Mouse (Mus musculus) forebrain, embryonic 12.5 days (tissue): ENCODE measurements around the gene Camta1. TPM values are rescaled to one million over a fixed set of nuclear protein-coding genes. Genes with fewer than 3 reads are reported as not detected.
A peak's percentile ranks its signal among the peaks of the same experiment; 100 is the strongest.

Source experiments
- ATAC-seq: fragments of 200-750 bp; cut with Nextera tagmentation; 2 replicates; pipeline ENCODE4 v1.8.0; 2017; ENCODE audit warnings: moderate TSS enrichment; ENCODE audit not compliant: low FRiP score
- H3K27ac ChIP-seq: fragments of 300-500 bp; sonication (generic); 2 replicates; pipeline ENCODE4 v1.5.1; 2016; ENCODE audit warnings: mild to moderate bottlenecking
- H3K27me3 ChIP-seq: fragments of 300-500 bp; sonication (generic); 2 replicates; pipeline ENCODE4 v1.6.1; 2016; ENCODE audit warnings: mild to moderate bottlenecking
- H3K36me3 ChIP-seq: fragments of 300-500 bp; sonication (generic); replicated peaks from 2 replicates; pipeline ENCODE4 v1.6.1; 2016; ENCODE audit warnings: mild to moderate bottlenecking
- H3K4me1 ChIP-seq: fragments of 300-500 bp; sonication (generic); 2 replicates; pipeline ENCODE4 v1.6.1; 2016
- H3K4me2 ChIP-seq: fragments of 300-500 bp; sonication (generic); 2 replicates; pipeline ENCODE4 v1.6.1; 2016; ENCODE audit warnings: mild to moderate bottlenecking, moderate library complexity
- H3K4me3 ChIP-seq: fragments of 300-500 bp; sonication (generic); replicated peaks from 2 replicates; pipeline ENCODE4 v1.5.1; 2016; ENCODE audit warnings: mild to moderate bottlenecking
- H3K9ac ChIP-seq: fragments of 300-500 bp; sonication (generic); 2 replicates; pipeline ENCODE4 v1.6.1; 2016; ENCODE audit warnings: mild to moderate bottlenecking
- H3K9me3 ChIP-seq: fragments of 300-500 bp; sonication (generic); 2 replicates; pipeline ENCODE4 v1.6.1; 2016
- WGBS: fragments of 180-500 bp; shearing (Covaris S2); methylation state at CpG from one replicate; pipeline ENCODE4 v1.1.7; 2016; 5-methylcytosine and 5-hydroxymethylcytosine counted together
- polyA plus RNA-seq: library from polyadenylated mRNA; unstranded; fragments of >200 nt; fragmentation: Nextera tagmentation; extraction: Ambion mirVana; gene quantifications from 2 replicates; pipeline ENCODE4 v1.2.1, GENCODE M21; 2016

Camta1 gene
- polyA plus RNA-seq, 1 experiment from 2014 or later = 164 TPM

DNA sequence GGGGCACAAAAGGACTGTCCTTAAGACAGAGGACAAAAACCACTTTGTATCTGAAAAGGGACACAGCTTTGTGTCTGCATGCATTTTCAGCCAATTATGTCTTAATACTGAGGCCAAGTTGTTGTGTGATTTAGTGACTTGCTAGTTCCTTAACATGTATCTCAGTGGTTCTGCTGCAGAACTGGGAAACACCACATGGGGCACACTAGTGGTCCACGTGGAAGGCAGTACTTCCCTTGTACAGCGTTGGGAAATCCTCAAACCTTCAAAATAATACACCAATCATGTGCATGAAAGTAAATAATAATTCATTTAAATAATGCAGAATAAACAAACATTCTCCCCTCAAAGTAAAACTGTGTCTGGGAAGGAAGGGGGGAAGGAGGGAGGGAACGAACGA, 792.9 kb downstream of the Camta1 start:
- WGBS = 80% methylated on average over 4 of the region's 4 CpGs
- H3K36me3 ChIP-seq = peaks cover 87% of the 10 kb centered on the region
- no peaks in the 10 kb centered on the region for H3K27me3 ChIP-seq
- ATAC-seq = no peak
- no peak overlapping the region for H3K27ac ChIP-seq
- no peak overlapping the region for H3K9ac ChIP-seq
- H3K4me1 ChIP-seq = no peaks in the 10 kb centered on the region
- H3K4me3 ChIP-seq = no peak overlapping the region
- H3K4me2 ChIP-seq = no peak overlapping the region
- H3K9me3 ChIP-seq = no peaks in the 10 kb centered on the region

DNA sequence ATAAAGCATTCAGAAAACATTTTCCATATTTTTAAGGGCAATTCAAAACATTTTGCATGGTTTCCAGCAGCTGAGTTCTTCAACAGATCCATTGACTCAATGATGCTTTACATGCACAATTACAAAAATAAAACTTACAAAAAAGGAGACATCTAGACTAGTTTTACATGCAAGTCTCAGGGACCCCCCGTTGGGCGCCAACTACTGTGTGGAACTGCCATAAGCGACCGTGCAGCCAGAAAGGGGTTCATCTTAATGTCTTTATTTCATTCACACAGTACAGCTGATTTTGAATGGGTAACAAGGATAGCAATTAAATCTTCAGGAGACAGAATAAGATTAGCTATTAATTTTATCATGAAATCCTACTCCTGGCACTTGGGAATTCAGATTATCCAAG, 802.1 kb downstream of the Camta1 start:
- H3K9me3 ChIP-seq = no peaks in the 10 kb centered on the region
- H3K4me1 ChIP-seq = peaks cover 16% of the 10 kb centered on the region
- ATAC-seq = no peak
- H3K9ac ChIP-seq = no peak overlapping the region
- no peak overlapping the region for H3K27ac ChIP-seq
- WGBS = 95% methylated on average over 4 of the region's 4 CpGs
- H3K4me2 ChIP-seq = no peak overlapping the region
- H3K36me3 ChIP-seq = peaks cover 39% of the 10 kb centered on the region
- H3K4me3 ChIP-seq = no peak overlapping the region
- H3K27me3 ChIP-seq = no peaks in the 10 kb centered on the region

DNA sequence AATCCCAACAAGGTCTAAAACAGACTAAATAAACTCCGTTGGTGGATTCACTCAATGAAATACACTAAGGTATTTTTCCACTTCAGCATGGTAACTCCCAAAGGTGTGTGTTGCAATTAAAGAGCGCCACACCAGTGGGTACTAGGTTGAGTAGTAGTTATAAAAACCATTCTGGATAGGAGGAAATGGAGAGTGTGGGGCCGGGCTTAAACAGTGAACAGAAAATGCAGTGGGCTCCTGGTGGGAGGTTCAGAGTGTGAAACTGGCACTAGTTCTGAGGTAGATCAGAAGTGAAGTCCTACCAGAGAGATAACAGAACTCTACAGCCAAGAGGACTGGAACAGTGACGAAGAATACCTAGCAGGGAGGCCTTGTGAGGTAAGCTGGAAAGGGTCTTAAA, 803.0 kb downstream of the Camta1 start:
- H3K36me3 ChIP-seq = peaks cover 38% of the 10 kb centered on the region
- peaks cover 16% of the 10 kb centered on the region for H3K4me1 ChIP-seq
- peak overlapping the region; percentile 56; the same call in 1 of the 2 replicates for H3K9ac ChIP-seq
- H3K27ac ChIP-seq = peak overlapping the region; percentile 78
- H3K4me3 ChIP-seq = no peak overlapping the region
- ATAC-seq = no peak
- H3K9me3 ChIP-seq = no peaks in the 10 kb centered on the region
- H3K4me2 ChIP-seq = peak overlapping the region; percentile 58
- no peaks in the 10 kb centered on the region for H3K27me3 ChIP-seq
- 75% methylated on average over 4 of the region's 4 CpGs for WGBS

DNA sequence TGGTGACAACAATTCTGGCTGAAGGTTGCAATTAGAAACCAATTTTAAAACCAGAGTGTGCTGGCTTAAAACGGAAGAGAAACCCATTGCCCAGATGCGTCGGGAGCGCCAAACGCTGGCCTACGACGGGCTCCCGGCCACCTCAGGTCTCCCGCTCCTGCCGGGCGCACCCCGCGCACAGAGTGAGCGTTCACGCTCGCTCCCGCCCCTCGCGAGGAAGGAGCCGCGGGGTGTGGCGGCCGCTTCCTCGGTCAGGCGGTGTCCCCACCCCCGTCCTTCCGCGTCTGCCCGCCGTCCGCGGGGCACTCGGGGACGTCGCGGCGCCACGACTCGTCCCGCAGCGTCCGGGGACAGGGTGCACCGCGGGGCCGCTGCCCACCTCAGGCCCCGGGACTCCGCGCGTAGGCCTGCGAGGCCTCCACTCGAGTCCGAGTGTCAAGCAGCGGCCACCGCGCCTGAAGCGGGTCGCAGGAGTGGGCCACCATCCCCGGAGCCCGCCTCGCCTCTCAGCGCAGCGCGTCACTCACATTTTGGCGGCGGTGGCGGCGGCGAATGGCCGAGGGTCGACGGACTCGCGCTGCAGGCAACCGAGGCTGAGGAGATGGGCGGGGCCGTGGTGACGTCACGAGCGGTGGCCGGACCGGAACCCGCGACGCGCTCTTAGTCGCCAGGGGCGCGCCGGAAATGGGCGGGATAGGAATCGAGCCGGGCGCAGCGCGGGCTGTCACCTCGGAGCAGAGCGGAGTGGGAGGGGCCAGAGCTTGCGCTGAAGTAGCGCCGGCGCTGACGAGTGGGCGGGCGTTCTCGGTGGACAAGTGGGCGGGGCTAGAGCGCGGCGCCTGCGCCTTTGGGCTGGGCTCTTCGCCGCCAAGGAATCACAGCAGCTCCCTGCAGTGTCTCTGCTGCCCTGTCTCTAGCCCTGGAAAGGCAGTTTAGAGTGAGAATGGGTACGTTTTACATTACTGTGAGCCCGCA, 804.0 kb downstream of the Camta1 start, which contains the start of gene Vamp3:
Gene Vamp3 (minus strand): TSS at position 617 of the 975 bp plus-strand sequence.
- Histone ChIP-seq H3K9ac (peak within 1 kb of the TSS; percentile 87), H3K9me3 (no peaks in the 10 kb centered on the region), H3K4me3 (peak within 1 kb of the TSS; percentile 86), H3K36me3 (peaks cover 28% of the 10 kb centered on the region), H3K4me1 (peaks cover 16% of the 10 kb centered on the region), H3K27ac (peak within 1 kb of the TSS; percentile 89), H3K4me2 (peak within 1 kb of the TSS; percentile 71), H3K27me3 (no peaks in the 10 kb centered on the region)
- ATAC-seq = peak; percentile 99
- WGBS = under 1% methylated on average over 99 of the region's 114 CpGs

DNA sequence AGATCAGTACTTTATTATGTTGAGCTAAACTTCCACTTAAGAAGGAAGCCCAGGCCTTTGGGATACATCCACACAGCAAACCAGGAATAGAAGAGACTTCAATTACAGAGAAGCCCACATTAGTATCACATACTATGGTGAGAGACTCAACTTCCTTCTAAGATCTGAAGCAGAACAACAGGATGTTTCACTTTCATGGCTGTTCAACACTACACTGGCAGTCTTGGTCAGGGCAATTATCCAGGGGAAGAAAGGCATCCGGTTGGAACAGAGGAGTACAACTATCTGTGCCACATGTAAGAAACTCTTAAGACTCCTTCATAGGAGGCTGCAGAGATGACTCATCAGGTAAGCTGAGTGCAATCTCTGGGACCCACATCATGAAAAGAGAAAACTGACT, 810.5 kb downstream of the Camta1 start:
- peaks cover under 1% of the 10 kb centered on the region for H3K4me1 ChIP-seq
- 90% methylated on average over 1 of the region's 1 CpGs for WGBS
- no peak overlapping the region for H3K27ac ChIP-seq
- H3K4me2 ChIP-seq = no peak overlapping the region
- H3K36me3 ChIP-seq = peaks cover 56% of the 10 kb centered on the region
- no peak overlapping the region for H3K4me3 ChIP-seq
- no peak for ATAC-seq
- H3K9me3 ChIP-seq = no peaks in the 10 kb centered on the region
- no peaks in the 10 kb centered on the region for H3K27me3 ChIP-seq
- no peak overlapping the region for H3K9ac ChIP-seq

DNA sequence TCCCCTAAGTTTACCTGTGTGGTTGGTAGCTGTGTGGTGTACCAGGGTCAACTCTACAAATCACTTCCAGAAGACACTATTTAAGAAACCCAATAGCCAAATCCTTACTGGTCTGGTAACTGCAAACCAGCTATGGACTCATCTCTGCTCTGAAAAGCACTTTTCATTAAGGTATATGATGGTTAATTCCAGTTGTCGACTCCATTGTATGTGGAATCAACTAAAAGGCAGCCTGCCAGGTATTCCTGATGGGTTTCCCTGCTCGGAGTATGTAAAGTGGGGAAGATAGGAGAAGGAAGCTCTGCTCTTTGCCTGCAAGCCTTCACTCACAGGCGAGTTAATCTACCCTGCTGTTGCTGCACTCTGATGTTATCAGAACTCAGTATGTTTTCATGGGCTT, 815.2 kb downstream of the Camta1 start:
- Histone ChIP-seq H3K9ac (no peak overlapping the region), H3K9me3 (no peaks in the 10 kb centered on the region), H3K27me3 (0 out of 2 replicates have a peak, but pooled peaks cover 3% of the 10 kb centered on the region), H3K4me2 (no peak overlapping the region), H3K27ac (no peak overlapping the region), H3K4me1 (peaks cover 14% of the 10 kb centered on the region), H3K36me3 (peaks cover 42% of the 10 kb centered on the region), H3K4me3 (no peak overlapping the region)
- ATAC-seq = no peak
- WGBS = 92% methylated on average over 3 of the region's 3 CpGs

DNA sequence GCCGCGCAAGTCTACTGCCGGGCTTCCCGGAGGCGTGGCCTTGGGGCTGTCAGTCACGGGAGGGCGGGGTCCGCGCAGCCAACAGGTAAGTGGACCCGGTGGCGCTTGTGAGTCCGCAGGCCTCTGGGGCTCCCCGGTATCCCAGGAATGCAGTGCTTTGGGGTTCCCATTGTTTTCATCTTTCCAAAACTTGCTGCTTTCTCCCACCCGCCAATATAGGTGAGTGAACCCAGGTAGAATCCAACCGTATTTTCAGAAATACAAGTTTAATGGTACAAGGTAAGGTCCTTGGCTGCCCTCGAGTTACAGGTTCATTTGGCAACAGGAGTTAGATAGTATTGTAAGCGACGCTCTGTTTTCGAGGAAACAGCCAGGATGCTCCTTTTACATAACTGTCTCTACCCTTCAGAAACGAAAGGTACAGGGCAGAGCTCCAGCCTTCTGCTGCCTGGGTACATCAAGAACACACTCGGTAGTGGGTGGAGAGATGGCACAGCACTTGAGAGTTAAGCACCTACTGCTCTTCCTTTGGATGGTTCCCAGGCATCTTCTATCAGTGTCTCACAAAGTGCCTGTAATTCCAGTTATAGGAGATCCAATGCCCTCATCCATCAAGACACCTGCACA, 816.6 kb downstream of the Camta1 start:
- H3K27me3 ChIP-seq = 0 out of 2 replicates have a peak, but pooled peaks cover 3% of the 10 kb centered on the region
- H3K4me2 ChIP-seq = peak overlapping the region; percentile 93
- H3K4me3 ChIP-seq = peak overlapping the region; percentile 58
- H3K9me3 ChIP-seq = no peaks in the 10 kb centered on the region
- ATAC-seq = no peak
- peaks cover 30% of the 10 kb centered on the region for H3K36me3 ChIP-seq
- H3K27ac ChIP-seq = no peak overlapping the region
- 4% methylated on average over 21 of the region's 21 CpGs for WGBS
- H3K4me1 ChIP-seq = peaks cover 14% of the 10 kb centered on the region
- 0 out of 2 replicates have a peak overlapping the region, but pooled peaks have one; percentile 26 for H3K9ac ChIP-seq

DNA sequence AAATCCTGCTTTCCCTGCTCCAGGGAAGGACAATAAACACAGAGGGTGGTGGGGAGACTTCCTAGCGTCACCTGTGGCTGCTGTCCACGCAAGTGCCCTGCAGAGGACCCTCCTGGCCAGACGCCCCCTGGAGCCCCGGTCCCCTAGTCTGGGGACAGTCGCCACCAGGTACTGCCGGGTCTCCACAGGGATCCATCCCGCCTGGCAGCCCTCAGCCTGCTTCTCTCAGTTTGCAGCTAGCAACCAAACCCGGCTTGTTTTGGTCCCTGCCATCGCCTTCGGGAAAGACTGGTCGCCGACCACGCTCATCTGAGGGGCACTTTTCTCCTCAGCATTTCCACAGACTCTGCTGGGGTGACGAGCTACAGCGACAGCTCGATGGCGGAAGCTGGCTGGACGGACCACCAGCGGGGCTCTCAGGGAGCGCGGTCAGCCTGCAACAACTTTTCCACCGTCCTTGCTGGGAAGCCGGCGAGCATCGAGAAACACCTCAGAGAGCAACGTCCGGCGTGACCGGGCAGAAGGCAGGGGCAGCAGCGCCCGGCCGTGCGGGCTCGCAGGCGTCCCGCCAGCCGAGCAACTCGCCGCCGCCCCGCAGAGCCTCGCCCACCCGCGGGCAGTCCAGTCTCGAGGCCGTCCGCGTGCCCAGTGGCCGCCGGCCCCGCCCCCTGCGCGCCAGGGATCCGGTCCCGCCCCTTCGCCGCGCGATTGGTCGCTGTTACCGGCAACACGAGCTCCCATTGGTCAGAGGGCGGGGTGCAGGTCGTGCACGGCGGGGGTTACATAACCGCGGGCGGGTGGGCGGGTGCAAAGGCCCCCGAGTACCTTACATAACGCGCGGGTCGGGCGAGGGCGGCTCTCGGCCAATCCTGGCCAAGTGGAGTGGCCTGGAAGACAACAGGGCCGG, 817.4 kb downstream of the Camta1 start, which contains the start of gene Per3:
Gene Per3 (minus strand): TSS at position 629 of the 907 bp plus-strand sequence.
- H3K4me3 ChIP-seq = peak within 1 kb of the TSS; percentile 58
- 0 out of 2 replicates have a peak within 1 kb of the TSS, but pooled peaks have one; percentile 10 for H3K27ac ChIP-seq
- H3K36me3 ChIP-seq = peaks cover 23% of the 10 kb centered on the region
- under 1% methylated on average over 76 of the region's 79 CpGs for WGBS
- H3K9me3 ChIP-seq = no peaks in the 10 kb centered on the region
- peaks cover 14% of the 10 kb centered on the region for H3K4me1 ChIP-seq
- H3K4me2 ChIP-seq = peak within 1 kb of the TSS; percentile 93
- H3K27me3 ChIP-seq = 0 out of 2 replicates have a peak, but pooled peaks cover 3% of the 10 kb centered on the region
- peak; percentile 98 for ATAC-seq
- peak within 1 kb of the TSS; percentile 64 for H3K9ac ChIP-seq

DNA sequence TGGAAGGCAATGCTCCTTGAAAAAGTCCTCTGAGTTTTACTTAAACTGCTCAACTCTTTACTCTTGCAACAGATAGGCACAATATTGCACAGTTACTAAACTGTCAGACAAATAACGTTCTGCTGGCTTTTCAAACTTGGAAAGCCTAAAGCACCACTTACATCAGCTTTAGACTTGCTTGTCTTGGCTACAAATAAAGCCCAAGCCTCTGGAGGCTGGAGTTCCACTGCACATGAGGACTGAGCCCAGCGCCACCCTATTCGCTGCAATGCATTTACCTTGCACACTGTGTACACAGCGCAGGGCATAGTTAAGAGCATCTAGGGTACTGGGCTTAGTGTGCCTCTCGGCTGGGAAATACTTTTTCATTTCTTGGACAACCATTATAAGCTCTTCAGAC, 818.4 kb downstream of the Camta1 start:
- WGBS = 44% methylated on average over 5 of the region's 5 CpGs
- H3K4me1 ChIP-seq = peaks cover 14% of the 10 kb centered on the region
- H3K36me3 ChIP-seq = peaks cover 15% of the 10 kb centered on the region
- peak overlapping the region; percentile 93 for H3K4me2 ChIP-seq
- peak overlapping the region; percentile 58; the same call in 1 of the 2 replicates for H3K4me3 ChIP-seq
- no peaks in the 10 kb centered on the region for H3K9me3 ChIP-seq
- 0 out of 2 replicates have a peak, but pooled peaks cover 3% of the 10 kb centered on the region for H3K27me3 ChIP-seq
- H3K27ac ChIP-seq = no peak overlapping the region
- H3K9ac ChIP-seq = no peak overlapping the region
- ATAC-seq = no peak

DNA sequence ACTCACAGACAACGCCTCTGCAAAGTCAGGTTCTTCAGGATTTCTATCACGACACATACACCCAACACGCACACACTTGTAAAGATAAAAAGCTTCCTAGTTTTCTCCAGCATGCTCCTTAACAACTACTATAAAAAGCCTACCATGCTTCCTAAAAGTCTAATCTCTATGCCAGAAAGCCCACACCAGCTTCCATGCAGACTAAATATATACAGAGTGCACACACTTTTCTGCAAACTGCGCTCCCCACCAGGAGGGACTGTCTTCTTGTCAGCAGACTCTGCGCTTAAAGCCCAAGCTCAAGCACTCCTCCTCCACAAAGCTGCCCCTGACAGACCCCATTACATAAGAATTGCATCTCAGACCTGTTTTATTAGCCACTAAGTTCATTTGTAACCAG, 820.2 kb downstream of the Camta1 start:
- Histone ChIP-seq H3K4me2 (no peak overlapping the region), H3K36me3 (peaks cover under 1% of the 10 kb centered on the region), H3K4me1 (peaks cover 14% of the 10 kb centered on the region), H3K9me3 (no peaks in the 10 kb centered on the region), H3K27ac (no peak overlapping the region), H3K4me3 (no peak overlapping the region), H3K9ac (no peak overlapping the region), H3K27me3 (0 out of 2 replicates have a peak, but pooled peaks cover 3% of the 10 kb centered on the region)
- no peak for ATAC-seq
- WGBS = 86% methylated on average over 5 of the region's 5 CpGs

DNA sequence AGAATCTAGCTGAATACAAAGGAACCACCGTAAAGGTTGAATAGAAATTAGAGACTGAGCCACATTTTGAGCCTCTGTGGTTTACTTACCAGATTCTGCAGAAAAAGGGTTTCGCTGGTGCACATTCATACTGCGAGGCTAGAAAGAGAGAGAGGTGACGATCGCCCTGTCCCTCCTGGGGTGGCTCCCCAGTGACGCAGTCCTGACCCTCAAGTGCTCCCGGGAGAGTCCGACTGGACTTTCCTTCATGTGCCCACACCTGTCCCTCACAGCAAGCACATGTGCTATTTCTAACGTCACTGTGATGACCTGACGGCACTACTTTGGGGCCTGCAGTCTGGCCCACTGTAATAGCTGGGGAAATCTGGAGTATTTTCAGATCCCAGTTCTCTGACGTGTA, 823.9 kb downstream of the Camta1 start:
- no peak overlapping the region for H3K9ac ChIP-seq
- ATAC-seq = no peak
- no peaks in the 10 kb centered on the region for H3K36me3 ChIP-seq
- no peaks in the 10 kb centered on the region for H3K27me3 ChIP-seq
- no peak overlapping the region for H3K4me3 ChIP-seq
- 86% methylated on average over 11 of the region's 11 CpGs for WGBS
- H3K27ac ChIP-seq = no peak overlapping the region
- no peaks in the 10 kb centered on the region for H3K4me1 ChIP-seq
- H3K9me3 ChIP-seq = no peaks in the 10 kb centered on the region
- no peak overlapping the region for H3K4me2 ChIP-seq
